Mouse (Mus musculus) urinary bladder, adult 2 months (tissue): ENCODE measurements around the gene Vamp1. TPM values are rescaled to one million over a fixed set of nuclear protein-coding genes. Genes with fewer than 3 reads are reported as not detected.
A peak's percentile ranks its signal among the peaks of the same experiment; 100 is the strongest.

Source experiments
- DNase-seq: peaks from one replicate; pipeline ENCODE4 v3.0.0; 2022; ENCODE audit warnings: low spot score
- polyA plus RNA-seq: library from polyadenylated mRNA; depleted of rRNA; stranded (reverse); fragments of >200 nt; gene quantifications from 2 replicates; pipeline ENCODE4 v1.2.3, GENCODE M21; 2012

Vamp1 gene
- polyA plus RNA-seq, 1 experiment = 37.2 TPM

- no peak for DNase-seq
These were observed 2.2 kb upstream of the Vamp1 start for GRCm38 (mm10) chr6:125213129-125213528.

GRCm38 (mm10) chr6:125213715-125214114, 1.6 kb upstream of the Vamp1 start:
- no peak for DNase-seq

GRCm38 (mm10) chr6:125216898-125217297, 1.5 kb downstream of the Vamp1 start:
- DNase-seq = no peak

GRCm38 (mm10) chr6:125217899-125218298, 2.5 kb downstream of the Vamp1 start:
- no peak for DNase-seq

- no peak for DNase-seq
These were observed 3.6 kb downstream of the Vamp1 start for GRCm38 (mm10) chr6:125218963-125219362.

GRCm38 (mm10) chr6:125221115-125221745, 5.9 kb downstream of the Vamp1 start:
- DNase-seq = no peak

- no peak for DNase-seq
These were observed 6.8 kb downstream of the Vamp1 start for GRCm38 (mm10) chr6:125222146-125222545.

GRCm38 (mm10) chr6:125222577-125222976, 7.2 kb downstream of the Vamp1 start:
- no peak for DNase-seq

- DNase-seq = no peak
These were observed 10.3 kb downstream of the Vamp1 start for GRCm38 (mm10) chr6:125225518-125226115.

- no peak for DNase-seq
These were observed 15.2 kb downstream of the Vamp1 start for GRCm38 (mm10) chr6:125230571-125230970.

GRCm38 (mm10) chr6:125231117-125232044, 16.0 kb downstream of the Vamp1 start, which contains the start of gene Tapbpl:
TSS of gene Tapbpl (minus strand) at chr6:125231860.
- peak; percentile 44 for DNase-seq

- no peak for DNase-seq
These were observed 16.7 kb downstream of the Vamp1 start for GRCm38 (mm10) chr6:125232045-125232437.

- DNase-seq = no peak
These were observed 17.2 kb downstream of the Vamp1 start for GRCm38 (mm10) chr6:125232516-125232915.

- DNase-seq = no peak
These were observed 18.6 kb downstream of the Vamp1 start for GRCm38 (mm10) chr6:125233816-125234519.

- no peak for DNase-seq
These were observed 19.1 kb downstream of the Vamp1 start for GRCm38 (mm10) chr6:125234520-125234828.

- no peak for DNase-seq
These were observed 21.0 kb downstream of the Vamp1 start for GRCm38 (mm10) chr6:125236341-125236740.

- DNase-seq = no peak
These were observed 21.4 kb downstream of the Vamp1 start, which contains the start of gene Cd27 for GRCm38 (mm10) chr6:125236782-125237181. TSS of gene Cd27 (minus strand) at chr6:125237010.

GRCm38 (mm10) chr6:125237421-125237820, 22.1 kb downstream of the Vamp1 start:
- DNase-seq = no peak

GRCm38 (mm10) chr6:125238396-125238795, 23.0 kb downstream of the Vamp1 start:
- DNase-seq = no peak

GRCm38 (mm10) chr6:125239547-125239946, 24.2 kb downstream of the Vamp1 start:
- no peak for DNase-seq

GRCm38 (mm10) chr6:125240617-125241016, 25.3 kb downstream of the Vamp1 start:
- DNase-seq = no peak

GRCm38 (mm10) chr6:125241566-125241965, 26.2 kb downstream of the Vamp1 start:
- no peak for DNase-seq
